Mouse (Mus musculus): Measurements from ENCODE around the gene Mamdc2.

The Mamdc2 gene

GRCm38 (mm10) chr19:23298917-23299316, 149.3 kb downstream of the Mamdc2 start:
- in situ Hi-C loops (cut with MboI; ENCODE audit: unreplicated experiment in 2 of 2), result loop anchor here in 1 of 2 experiments (25.0 kb wide), 1 partner anchor 1887 kb away; no protein-coding TSS in a partner anchor

DNA sequence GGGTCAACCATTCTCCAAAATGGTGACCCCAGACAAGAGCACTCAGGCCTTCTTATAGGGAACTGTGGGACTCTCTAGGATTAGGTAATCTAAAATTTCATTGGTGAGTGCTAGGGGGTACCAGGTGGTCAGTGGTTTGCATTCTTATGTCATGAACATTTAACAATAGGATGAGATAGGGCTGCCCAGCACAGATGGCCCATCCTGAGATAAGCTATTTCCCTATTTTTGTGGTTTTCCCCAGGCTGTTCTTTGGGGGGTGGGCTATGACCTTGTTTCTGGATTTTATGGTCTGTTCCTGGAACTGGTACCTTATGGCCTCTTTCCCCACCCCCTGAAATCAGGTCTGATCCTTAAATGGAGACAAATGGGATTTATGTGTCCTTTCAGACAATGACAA, 151.1 kb downstream of the Mamdc2 start:
- in situ Hi-C loops (cut with MboI; ENCODE audit: unreplicated experiment in 2 of 2), result loop anchor here in 1 of 2 experiments (25.0 kb wide), 1 partner anchor 1885 kb away; no protein-coding TSS in a partner anchor

DNA sequence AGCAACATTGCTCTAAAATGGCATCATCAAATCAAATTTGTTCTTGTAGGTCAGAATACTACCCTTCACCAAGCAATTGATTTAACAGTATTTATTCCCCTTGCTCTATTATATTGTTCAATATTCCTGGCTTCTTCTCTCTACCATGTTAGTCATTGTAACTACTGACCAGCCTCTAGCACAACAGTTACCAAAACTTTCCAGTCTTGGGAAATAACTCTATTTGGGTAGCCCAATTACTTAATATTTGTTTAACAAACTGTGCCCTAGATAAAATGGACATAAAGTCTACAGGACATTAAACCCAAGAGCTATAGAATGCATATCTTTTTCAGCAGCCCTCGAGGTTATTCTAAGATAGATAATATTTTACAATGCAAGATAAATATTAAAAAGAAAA, 159.0 kb downstream of the Mamdc2 start:
- in situ Hi-C loops (cut with MboI; ENCODE audit: unreplicated experiment in 2 of 2), result loop anchor here in 1 of 2 experiments (25.0 kb wide), 1 partner anchor 1877 kb away; no protein-coding TSS in a partner anchor

DNA sequence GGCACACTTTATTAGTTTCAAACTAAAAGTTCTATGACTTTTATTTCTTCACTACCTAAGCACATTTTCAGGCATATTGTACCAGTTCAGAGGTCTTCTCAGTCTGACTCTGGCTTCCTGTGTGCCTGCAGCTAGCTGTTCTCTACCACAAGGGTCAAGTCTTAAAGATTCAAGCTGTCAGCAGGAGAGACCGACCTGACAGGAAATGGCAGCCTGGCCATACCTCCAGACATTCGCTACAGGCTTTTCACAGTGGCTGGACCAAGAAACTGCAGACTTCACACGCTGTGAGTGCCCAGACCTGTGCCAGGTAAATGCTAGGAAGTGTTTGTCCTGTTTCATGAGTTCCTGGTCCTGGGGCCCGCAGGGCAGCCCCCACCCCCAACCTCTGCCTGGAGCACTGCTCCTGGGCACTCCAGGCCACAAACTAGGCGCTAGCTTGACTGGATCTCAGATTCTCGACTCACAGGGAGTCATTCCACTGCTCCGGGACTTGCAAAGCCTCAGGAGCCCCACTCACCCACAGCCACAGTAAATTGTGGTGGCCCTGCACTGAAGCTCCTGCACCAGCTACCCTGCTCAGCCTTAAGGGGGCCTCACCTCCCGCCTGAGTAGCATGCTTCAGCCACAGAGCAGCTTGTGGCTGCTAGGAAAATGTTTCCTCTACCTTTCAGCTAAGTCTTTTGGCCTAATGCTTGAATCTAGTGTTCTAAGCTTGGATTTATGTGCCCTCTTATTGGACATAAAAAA, 166.2 kb downstream of the Mamdc2 start:
- in situ Hi-C loops (cut with MboI; ENCODE audit: unreplicated experiment in 2 of 2), result loop anchor here in 1 of 2 experiments (25.0 kb wide), 1 partner anchor 1870 kb away; no protein-coding TSS in a partner anchor

DNA sequence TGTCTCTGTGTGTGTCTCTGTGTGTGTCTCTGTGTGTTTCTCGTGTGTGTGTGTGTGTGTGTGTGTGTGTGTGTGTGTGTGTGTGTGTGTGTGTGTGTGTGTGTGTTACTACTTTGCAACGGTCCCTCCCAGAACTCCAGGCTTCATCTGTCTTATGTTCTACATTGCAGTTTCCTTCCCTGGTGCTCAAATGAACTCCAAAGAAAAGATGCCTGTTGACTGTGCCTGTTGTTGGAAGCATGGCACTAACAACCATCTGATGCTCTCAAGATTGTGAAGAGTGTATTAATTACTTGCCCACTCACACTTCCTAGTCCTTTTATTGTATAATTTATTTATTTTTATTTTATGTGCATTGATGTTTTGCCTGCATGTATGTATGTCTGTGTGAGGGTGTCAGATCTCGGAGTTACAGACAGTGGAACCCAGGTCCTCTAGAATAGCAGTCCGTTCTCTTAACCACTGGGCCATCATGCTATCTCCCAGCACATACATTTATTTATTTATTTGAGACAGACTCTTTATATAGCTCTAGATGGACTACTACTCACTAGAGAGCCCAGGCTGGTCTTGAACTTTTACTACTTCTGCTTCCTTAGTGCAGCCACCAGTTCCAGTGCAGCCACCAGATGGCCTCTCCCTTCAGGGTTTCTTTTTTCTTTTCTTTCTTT, 174.1 kb downstream of the Mamdc2 start:
- in situ Hi-C loops (cut with MboI; ENCODE audit: unreplicated experiment in 2 of 2), result loop anchor here (10.0 kb wide), 3 partner anchors 129 to 411 kb away; partner anchors contain the start of genes Klf9 (in 1 of the 2) and Ptar1 (in 1 of the 2)

- in situ Hi-C loops (cut with MboI; ENCODE audit: unreplicated experiment in 2 of 2), result loop anchor here (10.0 kb wide), 3 partner anchors 129 to 411 kb away; partner anchors contain the start of genes Klf9 (in 1 of the 2) and Ptar1 (in 1 of the 2)
Observed at GRCm38 (mm10) chr19:23273355-23274053, 174.7 kb downstream of the Mamdc2 start, which contains the start of gene Smc5. TSS of gene Smc5 (minus strand) at chr19:23273897.

DNA sequence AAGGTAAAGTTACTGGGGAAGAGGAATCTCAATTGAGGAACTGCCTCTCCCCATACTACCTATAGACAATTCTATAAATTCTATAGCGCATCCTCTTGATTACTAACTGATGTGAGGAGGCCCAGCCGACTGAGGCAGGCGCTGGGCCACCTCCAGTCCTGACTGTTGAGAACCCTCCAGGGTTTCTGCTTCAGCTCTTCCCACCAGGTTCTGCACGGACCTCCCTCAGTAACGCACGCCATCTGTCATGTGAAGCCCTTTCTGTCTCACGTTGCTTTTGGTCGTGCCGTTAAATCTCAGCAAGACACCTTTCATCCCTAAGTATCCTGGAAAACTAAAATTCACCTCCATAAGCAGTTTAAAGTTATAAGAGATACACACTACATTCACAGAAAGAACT, 191.5 kb downstream of the Mamdc2 start:
- in situ Hi-C loops (cut with MboI; ENCODE audit: unreplicated experiment in 2 of 2), result no loop called here

All from v-Abl transformed pro-B cells (cell line).